Mouse (Mus musculus) liver, adult 2 months (tissue): Measurements from ENCODE around the gene Dnase1l2. TPM values are rescaled to one million over a fixed set of nuclear protein-coding genes. Genes with fewer than 3 reads are reported as not detected.

ENCODE experiments used
- DNase-seq: peaks from one replicate; pipeline ENCODE4 v3.0.0-alpha.2; 2011; ENCODE audit warnings: low read depth, low spot score; ENCODE audit errors: extremely low read depth
- H3K27ac ChIP-seq: fragments of 200-500 bp; replicated peaks from 2 replicates; pipeline ENCODE4 v1.5.1; 2012; ENCODE audit warnings: low read depth, mild to moderate bottlenecking, control low read depth, inconsistent platforms, low read length; ENCODE audit not compliant: insufficient read depth
- H3K27me3 ChIP-seq: fragments of 200-500 bp; 2 replicates; pipeline ENCODE4 v1.6.1; 2012; ENCODE audit warnings: mild to moderate bottlenecking, moderate library complexity, low read length, inconsistent platforms; ENCODE audit not compliant: control insufficient read depth, insufficient read depth
- H3K36me3 ChIP-seq: fragments of 200-500 bp; 2 replicates; pipeline ENCODE4 v1.6.1; 2012; ENCODE audit warnings: low read length, inconsistent platforms; ENCODE audit not compliant: control insufficient read depth, insufficient read depth
- H3K4me1 ChIP-seq: fragments of 200-500 bp; 2 replicates; pipeline ENCODE4 v1.6.1; 2011; ENCODE audit warnings: low read length; ENCODE audit not compliant: control insufficient read depth, insufficient read depth
- H3K4me3 ChIP-seq: fragments of 200-500 bp; 2 replicates; pipeline ENCODE4 v1.5.1; 2011; ENCODE audit warnings: low read depth, mild to moderate bottlenecking, control low read depth, low read length, moderate library complexity; ENCODE audit not compliant: insufficient read depth
- H3K79me2 ChIP-seq: fragments of 200-500 bp; 2 replicates; pipeline ENCODE4 v1.6.1; 2012; ENCODE audit warnings: inconsistent platforms, mild to moderate bottlenecking, low read length, moderate library complexity; ENCODE audit not compliant: control insufficient read depth, insufficient read depth
- H3K9ac ChIP-seq: fragments of 200-500 bp; 2 replicates; pipeline ENCODE4 v1.6.1; 2012; ENCODE audit warnings: low read depth, mild to moderate bottlenecking, control low read depth, inconsistent platforms, low read length
- CTCF ChIP-seq: fragments of 200-500 bp; IDR thresholded peaks from 2 replicates; pipeline ENCODE4 v1.5.1; 2011; ENCODE audit warnings: low read depth, low read length, control low read depth
- POLR2A ChIP-seq: fragments of 200-500 bp; IDR thresholded peaks from 2 replicates; pipeline ENCODE4 v1.6.1; 2011; ENCODE audit warnings: low read length, control low read depth; ENCODE audit not compliant: insufficient read depth; ENCODE audit errors: extremely low read depth
- WGBS: fragments of 180-500 bp; shearing (Covaris S2); methylation state at CpG from one replicate; pipeline ENCODE4 v1.1.7; 2018; 5-methylcytosine and 5-hydroxymethylcytosine counted together
- polyA plus RNA-seq: library from polyadenylated mRNA; depleted of rRNA; stranded (reverse); fragments of >200 nt; gene quantifications from 2 replicates; pipeline ENCODE4 v1.2.3, GENCODE M21; 2012
- total RNA-seq: library from RNA; depleted of rRNA; stranded (reverse); fragments of >200 nt; gene quantifications from 2 replicates; pipeline ENCODE4 v1.2.3, GENCODE M21; 2014

The Dnase1l2 gene
- total and polyA plus RNA-seq, 2 experiments = 0.74 to 2.4 TPM

GRCm38 (mm10) chr17:24446590-24446989 lies 3.7 kb upstream of the Dnase1l2 start:
- no peak for DNase-seq
- no peaks in the 10 kb centered on the region; the same call in 1 of the 2 replicates for H3K79me2 ChIP-seq
- H3K36me3 ChIP-seq = peaks cover 9% of the 10 kb centered on the region; the same call in 1 of the 2 replicates
- 95% methylated on average over 8 of the region's 8 CpGs for WGBS
- H3K9ac ChIP-seq = no peak overlapping the region
- H3K4me3 ChIP-seq = no peak overlapping the region
- TF ChIP-seq CTCF (no peak), POLR2A (no peak)
- H3K4me1 ChIP-seq = no peaks in the 10 kb centered on the region
- no peaks in the 10 kb centered on the region for H3K27me3 ChIP-seq
- no peak overlapping the region for H3K27ac ChIP-seq

- Histone ChIP-seq H3K27ac (no peak overlapping the region), H3K79me2 (no peaks in the 10 kb centered on the region), H3K36me3 (peaks cover 21% of the 10 kb centered on the region; the same call in 1 of the 2 replicates), H3K9ac (no peak overlapping the region), H3K4me1 (no peaks in the 10 kb centered on the region), H3K27me3 (no peaks in the 10 kb centered on the region), H3K4me3 (no peak overlapping the region)
- no peak for TF ChIP-seq CTCF
- no peak for TF ChIP-seq POLR2A
- no peak for DNase-seq
- 69% methylated on average over 4 of the region's 4 CpGs for WGBS
Observed at GRCm38 (mm10) chr17:24443409-24443808, 504 bp upstream of the Dnase1l2 start.

- Histone ChIP-seq H3K27me3 (no peaks in the 10 kb centered on the region), H3K9ac (no peak overlapping the region), H3K36me3 (peaks cover 29% of the 10 kb centered on the region), H3K27ac (no peak overlapping the region), H3K79me2 (no peaks in the 10 kb centered on the region), H3K4me1 (no peaks in the 10 kb centered on the region), H3K4me3 (no peak overlapping the region)
- WGBS = 88% methylated on average over 14 of the region's 14 CpGs
- TF ChIP-seq CTCF (no peak), POLR2A (no peak)
- no peak for DNase-seq
Observed at GRCm38 (mm10) chr17:24442107-24442506, 798 bp downstream of the Dnase1l2 start.

- Histone ChIP-seq H3K79me2 (no peaks in the 10 kb centered on the region), H3K4me3 (no peak overlapping the region), H3K4me1 (no peaks in the 10 kb centered on the region), H3K36me3 (peaks cover 33% of the 10 kb centered on the region), H3K27me3 (no peaks in the 10 kb centered on the region), H3K9ac (no peak overlapping the region), H3K27ac (no peak overlapping the region)
- TF ChIP-seq POLR2A (no peak), CTCF (peak; percentile 47)
- WGBS = 51% methylated on average over 2 of the region's 2 CpGs
- no peak for DNase-seq
Observed at GRCm38 (mm10) chr17:24441148-24441547, 1.8 kb downstream of the Dnase1l2 start.

- TF ChIP-seq POLR2A (no peak), CTCF (no peak)
- Histone ChIP-seq H3K27me3 (no peaks in the 10 kb centered on the region), H3K36me3 (peaks cover 37% of the 10 kb centered on the region), H3K79me2 (no peaks in the 10 kb centered on the region), H3K9ac (no peak overlapping the region), H3K4me3 (no peak overlapping the region), H3K27ac (no peak overlapping the region), H3K4me1 (no peaks in the 10 kb centered on the region)
- WGBS = 93% methylated on average over 8 of the region's 8 CpGs
- no peak for DNase-seq
Observed at GRCm38 (mm10) chr17:24440377-24440776, 2.5 kb downstream of the Dnase1l2 start.

- TF ChIP-seq CTCF (peak; percentile 48), POLR2A (no peak)
- 72% methylated on average over 5 of the region's 5 CpGs for WGBS
- H3K4me3 ChIP-seq = no peak overlapping the region
- H3K9ac ChIP-seq = no peak overlapping the region
- H3K27ac ChIP-seq = no peak overlapping the region
- H3K4me1 ChIP-seq = no peaks in the 10 kb centered on the region
- H3K36me3 ChIP-seq = peaks cover 57% of the 10 kb centered on the region
- no peaks in the 10 kb centered on the region; the same call in 1 of the 2 replicates for H3K79me2 ChIP-seq
- DNase-seq = no peak
- H3K27me3 ChIP-seq = no peaks in the 10 kb centered on the region
Observed at GRCm38 (mm10) chr17:24437016-24437415, 5.9 kb downstream of the Dnase1l2 start.
